In genomic region chr11:69070590-69071222, GRCm38 (mm10) we compare ENCODE assay signal across 7 mouse cellular contexts. TPM values are rescaled to one million over a fixed set of nuclear protein-coding genes. Genes with fewer than 3 reads are reported as not detected.
A peak's percentile ranks its signal among the peaks of the same experiment; 100 is the strongest.
DNase-seq lines count a peak whose midpoint lies in the region; ATAC-seq and TF ChIP-seq lines count a peak whose summit lies in the region.

Tmem107 (plus strand) TSS chr11:69070806.

- H3K9ac ChIP-seq in intestine, postnatal 0 days (ENCODE audit: low read depth, low read length), result peak within 1 kb of the TSS; percentile 57
- peak within 1 kb of the TSS; percentile 79 for H3K9ac ChIP-seq in midbrain, embryonic 12.5 days (replicated peaks)

- WGBS in intestine, postnatal 0 days, result under 1% methylated on average over 47 of the region's 47 CpGs
- WGBS in midbrain, embryonic 12.5 days, result under 1% methylated on average over 47 of the region's 47 CpGs
- under 1% methylated on average over 47 of the region's 47 CpGs for WGBS in small intestine, adult 2 months

- H3K36me3 ChIP-seq in intestine, postnatal 0 days (ENCODE audit: control insufficient read depth, insufficient read depth), result no peaks in the 10 kb centered on the region
- no peaks in the 10 kb centered on the region for H3K36me3 ChIP-seq in midbrain, embryonic 12.5 days
- no peaks in the 10 kb centered on the region for H3K36me3 ChIP-seq in small intestine, adult 2 months (ENCODE audit: control insufficient read depth, insufficient read depth, low read length)

- intact Hi-C loops in left cerebral cortex, postnatal 4 days (cut with DNase I), result no loop called here

- peak; percentile 85 for TF ChIP-seq POLR2A in small intestine, adult 2 months (IDR thresholded peaks at IDR 0.05; ENCODE audit: low read depth, low read length)

- peak within 1 kb of the TSS; percentile 69 for H3K27ac ChIP-seq in intestine, postnatal 0 days (ENCODE audit: low read depth, low read length)
- peak within 1 kb of the TSS; percentile 88 for H3K27ac ChIP-seq in midbrain, embryonic 12.5 days (replicated peaks)
- peak within 1 kb of the TSS; percentile 60 for H3K27ac ChIP-seq in small intestine, adult 2 months (ENCODE audit: insufficient read depth, low read depth, low read length)

- no peaks in the 10 kb centered on the region for H3K9me3 ChIP-seq in intestine, postnatal 0 days (ENCODE audit: control insufficient read depth)
- H3K9me3 ChIP-seq in midbrain, embryonic 12.5 days, result no peaks in the 10 kb centered on the region

- ATAC-seq in intestine, postnatal 0 days, result peak; percentile 61
- ATAC-seq in midbrain, embryonic 12.5 days (ENCODE audit: low FRiP score, low read depth), result peak; percentile 87

- 0 out of 2 replicates have a peak, but pooled peaks have one; percentile 32 for TF ChIP-seq CTCF in intestine, postnatal 0 days (IDR thresholded peaks at IDR 0.05; ENCODE audit: low read depth)
- no peak for TF ChIP-seq CTCF in small intestine, adult 2 months (IDR thresholded peaks at IDR 0.05; ENCODE audit: extremely low read depth, insufficient read length, insufficient replicate concordance, low read depth, low read length)

- no peaks in the 10 kb centered on the region for H3K27me3 ChIP-seq in intestine, postnatal 0 days (replicated peaks; ENCODE audit: control insufficient read depth, insufficient read depth, low read length)
- peaks cover 6% of the 10 kb centered on the region for H3K27me3 ChIP-seq in midbrain, embryonic 12.5 days
- no peaks in the 10 kb centered on the region for H3K27me3 ChIP-seq in small intestine, adult 2 months (ENCODE audit: control insufficient read depth, insufficient read depth, low read length)

- peak within 1 kb of the TSS; percentile 83 for H3K4me2 ChIP-seq in intestine, postnatal 0 days (replicated peaks; ENCODE audit: low read depth)
- peak within 1 kb of the TSS; percentile 86 for H3K4me2 ChIP-seq in midbrain, embryonic 12.5 days (replicated peaks)

- H3K4me1 ChIP-seq in intestine, postnatal 0 days (replicated peaks; ENCODE audit: control insufficient read depth, insufficient read depth, low read length), result peaks cover 6% of the 10 kb centered on the region; the same call in 1 of the 2 replicates
- peaks cover 45% of the 10 kb centered on the region for H3K4me1 ChIP-seq in midbrain, embryonic 12.5 days
- peaks cover 10% of the 10 kb centered on the region; the same call in 1 of the 2 replicates for H3K4me1 ChIP-seq in small intestine, adult 2 months (ENCODE audit: control insufficient read depth, insufficient read depth, insufficient read length, low read length)

- peak; percentile 95 for DNase-seq in adrenal gland, adult 2 months
- peak; percentile 91 for DNase-seq in embryo, embryonic 11.5 days (ENCODE audit: low read depth, low spot score)
- peak; percentile 84 to 96 for DNase-seq in gastrocnemius, postnatal 4 days (ENCODE audit: low spot score in 2 of 2)
- DNase-seq in left cerebral cortex, postnatal 4 days, result peak; percentile 95

- peak within 1 kb of the TSS; percentile 49 for H3K4me3 ChIP-seq in intestine, postnatal 0 days (ENCODE audit: low read depth, low read length)
- H3K4me3 ChIP-seq in midbrain, embryonic 12.5 days, result peak within 1 kb of the TSS; percentile 65
- H3K4me3 ChIP-seq in small intestine, adult 2 months (ENCODE audit: low read depth, low read length), result peak within 1 kb of the TSS; percentile 74

RNA-seq across cellular contexts. Expression of gene Tmem107, which starts in this region (rescaled TPM):
- 10 to 100 TPM in 1 of 2 experiments, 1 to 10 TPM in 1; 9.5 to 16.9 TPM for total RNA-seq in adrenal gland, adult 2 months (2021)
- 46.6 and 49.1 TPM in 2 replicates for polyA plus RNA-seq in adrenal gland, adult 2 months (2012; rRNA removed)
- total RNA-seq in gastrocnemius, postnatal 4 days (2021), result 10 to 100 TPM; 11.7 to 14.3 TPM
- polyA plus RNA-seq in intestine, postnatal 0 days (2015; fragmentation: Nextera tagmentation; extraction: Ambion mirVana), result 14.5 TPM in 2 replicates
- total RNA-seq in left cerebral cortex, postnatal 4 days (2021), result 10 to 100 TPM; 13.9 to 14.8 TPM
- 45.1 and 48.3 TPM in 2 replicates for polyA plus RNA-seq in midbrain, embryonic 12.5 days (2016; fragmentation: Nextera tagmentation; extraction: Ambion mirVana)
- polyA plus RNA-seq in small intestine, adult 2 months (2012; rRNA removed), result 11.8 and 12.8 TPM in 2 replicates

Comparison
In these comparisons a context has a peak if more than half of its experiments do, and no peak if none do; other contexts are left out.
1. Peak in every context shown above with its lines: DNase-seq, ATAC-seq, H3K4me3 ChIP-seq and H3K27ac ChIP-seq.